Mouse (Mus musculus) heart, embryonic 16.5 days (tissue): Measurements from ENCODE around the gene Aebp2. TPM values are rescaled to one million over a fixed set of nuclear protein-coding genes. Genes with fewer than 3 reads are reported as not detected.
A peak's percentile ranks its signal among the peaks of the same experiment; 100 is the strongest.
"Not testable (repeated sequence)": the region's sequence is repeated elsewhere in the genome, so short reads cannot be mapped to it uniquely, and the experiment has no call there.

Experiments used
- ATAC-seq: fragments of 200-750 bp; cut with Nextera tagmentation; replicated peaks from 2 replicates; pipeline ENCODE4 v1.8.0; 2017; ENCODE audit warnings: moderate number of reproducible peaks; ENCODE audit not compliant: insufficient read depth, low FRiP score; ENCODE audit errors: extremely low read depth
- H3K27ac ChIP-seq: fragments of 300-500 bp; sonication (generic); 2 replicates; pipeline ENCODE4 v1.5.1; 2014; ENCODE audit warnings: mild to moderate bottlenecking, low read length, control low read depth, moderate library complexity
- H3K27me3 ChIP-seq: fragments of 300-500 bp; sonication (generic); 2 replicates; pipeline ENCODE4 v1.6.1; 2014; ENCODE audit warnings: low read length, mixed read lengths; ENCODE audit not compliant: control insufficient read depth, insufficient read depth
- H3K36me3 ChIP-seq: fragments of 300-500 bp; sonication (generic); 2 replicates; pipeline ENCODE4 v1.6.1; 2014; ENCODE audit not compliant: control insufficient read depth, insufficient read depth
- H3K4me1 ChIP-seq: fragments of 300-500 bp; sonication (generic); 2 replicates; pipeline ENCODE4 v1.6.1; 2014; ENCODE audit warnings: low read length, mixed read lengths; ENCODE audit not compliant: control insufficient read depth, insufficient read depth
- H3K4me2 ChIP-seq: fragments of 300-500 bp; sonication (generic); 2 replicates; pipeline ENCODE4 v1.6.1; 2014; ENCODE audit warnings: low read depth, mild to moderate bottlenecking, control low read depth, low read length
- H3K4me3 ChIP-seq: fragments of 300-500 bp; sonication (generic); 2 replicates; pipeline ENCODE4 v1.5.1; 2014; ENCODE audit warnings: mild to moderate bottlenecking, control low read depth, low read length
- H3K9ac ChIP-seq: fragments of 300-500 bp; sonication (generic); 2 replicates; pipeline ENCODE4 v1.6.1; 2014; ENCODE audit warnings: low read length, control low read depth
- H3K9me3 ChIP-seq: fragments of 300-500 bp; sonication (generic); replicated peaks from 2 replicates; pipeline ENCODE4 v1.6.1; 2016; ENCODE audit warnings: low read length; ENCODE audit not compliant: control insufficient read depth
- WGBS: fragments of 180-500 bp; shearing (Covaris S2); extraction: QIAGEN DNeasy Blood & Tissue Kit; methylation state at CpG from one replicate; pipeline ENCODE4 v1.1.7; 2014; 5-methylcytosine and 5-hydroxymethylcytosine counted together
- polyA plus RNA-seq: library from polyadenylated mRNA; unstranded; fragments of >200 nt; fragmentation: Nextera tagmentation; extraction: Ambion mirVana; gene quantifications from 2 replicates; pipeline ENCODE4 v1.2.1, GENCODE M21; 2015

The Aebp2 gene
- polyA plus RNA-seq, 1 experiment from 2014 or later, result 9.0 TPM

GRCm38 (mm10) chr6:140657920-140658522 lies 35.6 kb downstream of the Aebp2 start:
- ATAC-seq, result no peak
- H3K4me3 ChIP-seq, result no peak overlapping the region
- H3K4me1 ChIP-seq, result peaks cover 3% of the 10 kb centered on the region; the same call in 1 of the 2 replicates
- no peaks in the 10 kb centered on the region for H3K9me3 ChIP-seq
- H3K27ac ChIP-seq, result no peak overlapping the region
- no peak overlapping the region for H3K4me2 ChIP-seq
- WGBS, result 86% methylated on average over 3 of the region's 3 CpGs
- no peaks in the 10 kb centered on the region for H3K27me3 ChIP-seq
- no peak overlapping the region for H3K9ac ChIP-seq
- H3K36me3 ChIP-seq, result peaks cover 10% of the 10 kb centered on the region

GRCm38 (mm10) chr6:140661111-140661510 lies 38.6 kb downstream of the Aebp2 start:
- no peak overlapping the region for H3K4me2 ChIP-seq
- no peak overlapping the region for H3K9ac ChIP-seq
- H3K27me3 ChIP-seq, result no peaks in the 10 kb centered on the region
- H3K4me1 ChIP-seq, result peaks cover 9% of the 10 kb centered on the region
- peak overlapping the region; percentile 40; the same call in 1 of the 2 replicates for H3K27ac ChIP-seq
- 70% methylated on average over 10 of the region's 10 CpGs for WGBS
- H3K4me3 ChIP-seq, result no peak overlapping the region
- no peaks in the 10 kb centered on the region for H3K36me3 ChIP-seq
- ATAC-seq, result no peak
- H3K9me3 ChIP-seq, result no peaks in the 10 kb centered on the region

GRCm38 (mm10) chr6:140661777-140662176 lies 39.3 kb downstream of the Aebp2 start:
- no peak overlapping the region for H3K4me2 ChIP-seq
- H3K9me3 ChIP-seq, result no peaks in the 10 kb centered on the region
- no peak for ATAC-seq
- peak overlapping the region; percentile 32; the same call in 1 of the 2 replicates for H3K27ac ChIP-seq
- H3K4me3 ChIP-seq, result no peak overlapping the region
- H3K27me3 ChIP-seq, result no peaks in the 10 kb centered on the region
- H3K36me3 ChIP-seq, result no peaks in the 10 kb centered on the region
- peaks cover 15% of the 10 kb centered on the region for H3K4me1 ChIP-seq
- WGBS, result 81% methylated on average over 7 of the region's 7 CpGs
- H3K9ac ChIP-seq, result no peak overlapping the region

GRCm38 (mm10) chr6:140662290-140662689 lies 39.8 kb downstream of the Aebp2 start:
- peaks cover 16% of the 10 kb centered on the region for H3K4me1 ChIP-seq
- H3K9me3 ChIP-seq, result no peaks in the 10 kb centered on the region
- no peak overlapping the region for H3K9ac ChIP-seq
- peak overlapping the region; percentile 32; the same call in 1 of the 2 replicates for H3K27ac ChIP-seq
- H3K4me3 ChIP-seq, result no peak overlapping the region
- 0 out of 2 replicates have a peak, but pooled peaks have one; percentile 9 for ATAC-seq
- H3K4me2 ChIP-seq, result no peak overlapping the region
- no peaks in the 10 kb centered on the region for H3K36me3 ChIP-seq
- H3K27me3 ChIP-seq, result no peaks in the 10 kb centered on the region
- 66% methylated on average over 6 of the region's 6 CpGs for WGBS

DNA sequence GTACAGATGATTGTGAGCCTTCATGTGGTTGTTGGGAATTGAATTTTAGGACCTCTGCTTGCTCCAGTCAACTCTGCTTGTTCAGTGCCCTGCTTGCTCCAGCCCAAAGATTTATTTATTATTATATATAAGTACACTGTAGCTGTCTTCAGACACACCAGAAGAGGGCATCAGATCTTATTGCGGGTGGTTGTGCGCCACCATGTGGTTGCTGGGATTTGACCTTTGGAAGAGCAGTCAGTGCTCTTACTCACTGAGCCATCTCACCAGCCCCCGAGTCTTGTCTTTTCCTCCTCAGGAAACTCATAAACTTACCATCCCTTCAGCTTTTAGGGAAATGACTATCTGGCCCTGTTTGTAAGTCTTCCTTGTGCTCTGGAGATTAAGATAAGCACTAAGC lies 40.2 kb downstream of the Aebp2 start:
- not testable (repeated sequence) for H3K4me3 ChIP-seq, H3K4me2 ChIP-seq, H3K36me3 ChIP-seq, H3K27me3 ChIP-seq, H3K27ac ChIP-seq, ATAC-seq, H3K9ac ChIP-seq, H3K9me3 ChIP-seq
- 44% methylated on average over 3 of the region's 3 CpGs for WGBS
- H3K4me1 ChIP-seq, result peaks cover 20% of the 10 kb centered on the region

DNA sequence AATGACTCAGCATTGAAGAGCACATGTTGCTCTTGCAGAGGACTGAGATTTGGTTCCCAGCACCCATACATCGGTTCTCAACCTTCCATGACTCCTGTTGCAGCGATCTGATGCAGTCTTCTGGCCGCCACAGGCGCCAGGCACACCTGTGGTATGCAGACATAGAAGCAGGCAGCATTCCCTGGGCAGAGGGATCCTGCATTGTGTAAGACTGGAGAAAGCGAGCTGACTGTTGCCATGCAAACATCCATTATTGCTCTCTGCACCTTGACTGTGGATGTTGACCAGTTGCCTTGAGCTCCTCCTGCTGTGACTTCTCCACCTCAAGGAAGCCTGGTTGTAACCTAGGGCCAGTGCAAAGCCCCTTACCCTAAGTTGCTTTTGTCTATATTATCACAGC lies 42.1 kb downstream of the Aebp2 start:
- no peak overlapping the region for H3K4me2 ChIP-seq
- WGBS, result 83% methylated on average over 5 of the region's 5 CpGs
- H3K4me1 ChIP-seq, result peaks cover 23% of the 10 kb centered on the region
- no peaks in the 10 kb centered on the region for H3K27me3 ChIP-seq
- no peaks in the 10 kb centered on the region for H3K36me3 ChIP-seq
- no peaks in the 10 kb centered on the region for H3K9me3 ChIP-seq
- ATAC-seq, result no peak
- H3K9ac ChIP-seq, result no peak overlapping the region
- no peak overlapping the region for H3K27ac ChIP-seq
- H3K4me3 ChIP-seq, result no peak overlapping the region

GRCm38 (mm10) chr6:140666486-140667240 lies 44.2 kb downstream of the Aebp2 start:
- Histone ChIP-seq H3K27me3 (no peaks in the 10 kb centered on the region), H3K9ac (0 out of 2 replicates have a peak overlapping the region, but pooled peaks have one; percentile 16)

GRCm38 (mm10) chr6:140667289-140667906 lies 44.9 kb downstream of the Aebp2 start:
- Histone ChIP-seq H3K36me3 (no peaks in the 10 kb centered on the region), H3K27me3 (no peaks in the 10 kb centered on the region), H3K4me3 (no peak overlapping the region), H3K4me2 (peak overlapping the region; percentile 57), H3K9me3 (peaks cover 5% of the 10 kb centered on the region; the same call in 1 of the 2 replicates), H3K27ac (no peak overlapping the region), H3K9ac (no peak overlapping the region), H3K4me1 (peaks cover 19% of the 10 kb centered on the region)
- 59% methylated on average over 8 of the region's 8 CpGs for WGBS
- ATAC-seq, result 0 out of 2 replicates have a peak, but pooled peaks have one; percentile 11

More at GRCm38 (mm10) chr6:140666486-140667240, 44.2 kb downstream of the Aebp2 start:
- Histone ChIP-seq H3K4me3 (peak overlapping the region; percentile 23), H3K9me3 (peaks cover 5% of the 10 kb centered on the region; the same call in 1 of the 2 replicates), H3K36me3 (no peaks in the 10 kb centered on the region), H3K27ac (peak overlapping the region; percentile 46), H3K4me2 (peak overlapping the region; percentile 57), H3K4me1 (peaks cover 23% of the 10 kb centered on the region)
- ATAC-seq, result peak; percentile 81
- 11% methylated on average over 18 of the region's 18 CpGs for WGBS

DNA sequence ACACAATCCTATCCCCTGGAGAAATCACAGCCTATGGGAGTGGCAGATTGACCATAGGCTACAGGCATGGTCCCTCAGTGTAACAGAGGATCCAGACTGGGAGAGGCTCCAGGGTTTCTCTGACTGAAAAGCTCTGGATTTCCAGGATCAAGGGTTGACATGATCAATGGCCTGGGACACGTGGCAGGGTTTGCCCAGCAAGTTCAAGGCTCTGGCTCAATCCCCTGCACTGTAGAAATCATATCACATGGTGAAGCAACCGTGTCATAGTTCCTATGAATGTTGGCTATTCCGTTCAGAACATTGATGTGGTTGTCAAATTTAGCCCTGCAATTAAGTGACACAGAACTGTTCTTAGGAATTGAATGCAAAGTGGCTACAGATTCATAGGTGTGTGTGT lies 52.0 kb downstream of the Aebp2 start:
- peaks cover 7% of the 10 kb centered on the region for H3K4me1 ChIP-seq
- no peaks in the 10 kb centered on the region for H3K36me3 ChIP-seq
- no peaks in the 10 kb centered on the region for H3K27me3 ChIP-seq
- H3K4me3 ChIP-seq, result no peak overlapping the region
- H3K27ac ChIP-seq, result no peak overlapping the region
- H3K4me2 ChIP-seq, result no peak overlapping the region
- 70% methylated on average over 3 of the region's 3 CpGs for WGBS
- H3K9me3 ChIP-seq, result peaks cover 5% of the 10 kb centered on the region; the same call in 1 of the 2 replicates
- no peak overlapping the region for H3K9ac ChIP-seq
- no peak for ATAC-seq
